Mouse (Mus musculus): ENCODE measurements around the gene E2f8. TPM values are rescaled to one million over a fixed set of nuclear protein-coding genes. Genes with fewer than 3 reads are reported as not detected.

E2f8 gene
- polyA plus RNA-seq, 1 experiment from 2014 or later = 18.6 TPM

DNA sequence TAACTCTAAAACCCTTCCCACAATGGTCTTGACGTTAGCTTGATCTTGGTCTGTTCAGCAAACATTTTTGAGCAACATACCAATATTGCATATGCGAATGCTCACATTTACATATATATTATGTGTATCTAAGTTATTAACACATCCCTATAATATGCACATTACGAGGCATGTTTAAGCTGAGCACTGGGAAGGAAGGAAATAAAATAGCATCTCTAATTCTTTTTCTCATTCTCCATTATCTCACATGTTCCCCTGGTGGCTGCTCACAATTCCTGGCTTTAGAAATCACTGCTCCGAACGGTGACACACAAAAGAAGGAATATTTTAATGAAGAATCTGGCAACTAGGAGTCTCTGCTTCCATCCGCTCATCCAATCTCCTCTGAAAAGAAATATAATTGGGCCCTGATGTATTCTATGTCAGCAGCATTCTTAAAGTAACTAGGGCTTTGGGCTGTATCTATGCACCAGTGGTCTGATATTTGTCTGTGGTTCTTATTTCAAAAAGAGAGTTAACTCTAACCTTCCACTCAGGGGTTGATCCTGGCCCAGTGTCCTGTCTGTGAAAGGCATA lies 29.8 kb downstream of the E2f8 start:
- Histone ChIP-seq H3K4me2 (no peak overlapping the region), H3K9me3 (no peaks in the 10 kb centered on the region), H3K9ac (no peak overlapping the region), H3K36me3 (no peaks in the 10 kb centered on the region), H3K27me3 (replicated peaks) (no peaks in the 10 kb centered on the region), H3K4me3 (no peak overlapping the region), H3K27ac (replicated peaks) (no peak overlapping the region), H3K4me1 (peaks cover 54% of the 10 kb centered on the region)
- WGBS = 76% methylated on average over 6 of the region's 6 CpGs
- no peak for ATAC-seq (ENCODE audit: extremely low read depth, insufficient number of reproducible peaks, low FRiP score, low TSS enrichment)

DNA sequence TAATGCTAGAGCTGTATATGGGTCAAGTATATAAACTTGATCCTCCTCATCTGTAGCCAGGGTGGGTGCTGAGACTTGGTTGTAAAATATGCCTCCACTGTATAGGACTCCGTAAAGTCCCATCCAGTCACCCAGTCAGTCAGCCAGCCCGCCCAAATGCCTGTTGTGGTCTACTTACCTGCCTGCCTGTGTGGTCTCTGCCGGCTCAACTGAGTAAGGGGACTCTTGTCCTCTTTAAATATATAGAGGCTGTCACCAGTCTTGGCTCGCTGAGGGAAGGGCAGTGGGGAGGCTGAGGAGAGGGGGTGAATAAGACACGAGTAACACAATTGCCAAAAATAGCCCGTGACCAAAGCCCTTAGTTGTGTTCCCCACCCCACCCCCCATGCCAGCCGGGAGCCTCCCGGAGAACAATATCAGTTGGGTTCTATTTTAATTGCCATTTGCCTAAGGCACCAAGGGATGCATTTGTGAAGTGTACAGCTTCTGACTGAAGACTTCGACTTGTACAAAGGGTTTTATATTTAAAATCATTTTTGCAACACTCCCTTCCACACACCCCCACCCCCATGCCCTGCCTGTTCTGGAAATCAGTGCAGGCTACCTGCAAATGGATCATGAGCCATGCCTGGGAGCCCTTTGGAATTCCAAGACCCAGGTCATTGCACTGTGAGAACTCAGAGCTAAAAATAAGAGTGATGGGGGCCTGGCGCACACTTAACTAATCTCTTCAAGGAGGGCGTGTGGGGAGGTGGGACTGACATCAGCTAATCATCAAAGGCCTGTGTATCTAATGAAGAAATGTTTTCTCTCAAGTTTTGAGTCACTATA lies 33.4 kb downstream of the E2f8 start, which contains the start of gene Csrp3:
Gene Csrp3, minus strand, starts transcription at position 214 of the 831 bp plus-strand sequence.
- 26% methylated on average over 11 of the region's 11 CpGs for WGBS
- Histone ChIP-seq H3K9me3 (no peaks in the 10 kb centered on the region), H3K36me3 (no peaks in the 10 kb centered on the region), H3K4me2 (peak within 1 kb of the TSS; percentile 75), H3K9ac (peak within 1 kb of the TSS; percentile 88), H3K4me3 (peak within 1 kb of the TSS; percentile 64), H3K27me3 (replicated peaks) (no peaks in the 10 kb centered on the region), H3K27ac (replicated peaks) (peak within 1 kb of the TSS; percentile 95), H3K4me1 (peaks cover 59% of the 10 kb centered on the region)
- peak; percentile 74; the same call in 1 of the 2 replicates for ATAC-seq (ENCODE audit: extremely low read depth, insufficient number of reproducible peaks, low FRiP score, low TSS enrichment)

DNA sequence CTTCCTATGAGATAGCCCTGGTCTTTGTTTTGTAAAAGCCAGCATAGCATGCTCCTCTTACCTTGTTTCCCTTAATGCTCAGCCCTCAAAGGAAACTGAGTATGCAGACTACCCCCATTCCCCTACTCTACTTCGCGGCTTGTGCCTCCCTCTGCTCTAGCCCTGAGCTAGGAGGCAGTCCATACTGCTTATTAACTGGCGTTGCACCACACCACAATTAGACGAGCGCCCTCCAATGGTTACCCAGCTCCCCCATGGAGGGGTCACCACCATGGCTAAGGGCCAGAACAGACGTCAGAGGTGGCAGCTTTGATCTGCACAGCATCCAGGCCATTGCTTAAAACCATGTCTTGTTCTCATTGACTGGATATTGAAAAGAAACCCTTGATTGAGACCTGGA lies 34.6 kb downstream of the E2f8 start:
- Histone ChIP-seq H3K4me2 (peak overlapping the region; percentile 75), H3K27ac (replicated peaks) (peak overlapping the region; percentile 95), H3K4me1 (peaks cover 61% of the 10 kb centered on the region), H3K4me3 (peak overlapping the region; percentile 64), H3K27me3 (replicated peaks) (no peaks in the 10 kb centered on the region), H3K9me3 (no peaks in the 10 kb centered on the region), H3K9ac (peak overlapping the region; percentile 88), H3K36me3 (0 out of 2 replicates have a peak, but pooled peaks cover 5% of the 10 kb centered on the region)
- no peak for ATAC-seq (ENCODE audit: extremely low read depth, insufficient number of reproducible peaks, low FRiP score, low TSS enrichment)
- 30% methylated on average over 6 of the region's 6 CpGs for WGBS

DNA sequence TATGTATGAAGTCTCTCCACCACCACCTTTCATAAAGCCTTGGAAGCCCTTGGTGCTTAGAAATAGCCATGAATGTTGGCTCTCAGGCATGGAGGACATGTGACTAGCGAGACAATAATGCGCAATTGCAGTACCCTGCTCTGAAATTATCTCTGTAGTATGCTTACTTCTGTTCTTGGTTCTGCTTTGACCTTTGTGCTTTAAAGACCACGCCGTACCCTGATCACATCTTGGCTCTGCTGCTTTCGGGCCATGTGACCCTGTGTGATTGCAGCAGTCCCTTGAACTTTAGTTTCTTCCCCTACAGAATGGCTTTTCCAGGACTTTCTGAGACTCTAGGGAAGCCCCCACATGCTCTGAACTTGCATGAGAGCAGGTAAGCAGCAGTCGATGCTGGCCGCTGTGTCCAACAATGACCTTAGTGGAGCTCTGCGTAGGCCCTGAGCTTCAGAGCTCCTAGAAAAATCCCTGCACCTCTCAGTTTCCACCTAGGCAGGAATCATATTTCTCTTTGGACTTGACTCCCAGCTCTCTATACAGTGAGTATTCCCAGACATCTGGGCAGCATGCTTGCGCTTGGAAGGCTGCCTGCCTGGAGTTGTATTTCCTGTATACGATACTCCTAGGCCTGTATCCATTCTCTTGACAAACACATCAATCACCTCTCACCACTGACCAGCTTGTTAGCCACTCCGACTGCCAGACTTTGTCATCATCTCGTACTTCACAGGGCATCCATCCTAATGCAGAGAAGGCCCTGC lies 36.0 kb downstream of the E2f8 start:
- H3K4me1 ChIP-seq = peaks cover 64% of the 10 kb centered on the region
- H3K27ac ChIP-seq (replicated peaks) = peak overlapping the region; percentile 95
- no peak for ATAC-seq (ENCODE audit: extremely low read depth, insufficient number of reproducible peaks, low FRiP score, low TSS enrichment)
- H3K27me3 ChIP-seq (replicated peaks) = no peaks in the 10 kb centered on the region
- peak overlapping the region; percentile 88 for H3K9ac ChIP-seq
- H3K9me3 ChIP-seq = no peaks in the 10 kb centered on the region
- peak overlapping the region; percentile 64 for H3K4me3 ChIP-seq
- H3K4me2 ChIP-seq = peak overlapping the region; percentile 75
- WGBS = 43% methylated on average over 12 of the region's 12 CpGs
- 0 out of 2 replicates have a peak, but pooled peaks cover 5% of the 10 kb centered on the region for H3K36me3 ChIP-seq

DNA sequence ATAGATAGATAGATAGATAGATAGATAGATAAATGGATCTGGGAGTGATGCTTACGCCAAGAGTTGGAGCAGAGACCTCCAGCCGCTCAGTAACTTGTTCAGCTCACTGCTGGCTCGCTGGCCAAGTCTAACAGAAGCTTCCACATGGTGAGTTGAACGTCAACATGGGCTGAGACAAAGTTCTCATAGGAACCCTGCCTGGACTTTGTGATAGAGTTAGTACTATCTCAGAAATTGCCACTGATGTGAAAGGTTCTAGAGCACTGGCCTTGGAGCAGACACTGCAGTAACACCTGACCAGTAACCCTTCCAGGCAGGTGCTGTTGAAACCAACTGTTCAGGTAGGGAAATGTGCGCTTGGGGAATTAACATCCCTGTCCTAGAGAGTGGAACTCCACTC lies 37.9 kb downstream of the E2f8 start:
- Histone ChIP-seq H3K9me3 (no peaks in the 10 kb centered on the region), H3K4me1 (peaks cover 77% of the 10 kb centered on the region), H3K4me2 (peak overlapping the region; percentile 75), H3K9ac (peak overlapping the region; percentile 88), H3K27me3 (replicated peaks) (no peaks in the 10 kb centered on the region), H3K27ac (replicated peaks) (peak overlapping the region; percentile 95), H3K4me3 (peak overlapping the region; percentile 64), H3K36me3 (peaks cover 22% of the 10 kb centered on the region)
- 70% methylated on average over 5 of the region's 5 CpGs for WGBS
- ATAC-seq (ENCODE audit: extremely low read depth, insufficient number of reproducible peaks, low FRiP score, low TSS enrichment) = no peak

DNA sequence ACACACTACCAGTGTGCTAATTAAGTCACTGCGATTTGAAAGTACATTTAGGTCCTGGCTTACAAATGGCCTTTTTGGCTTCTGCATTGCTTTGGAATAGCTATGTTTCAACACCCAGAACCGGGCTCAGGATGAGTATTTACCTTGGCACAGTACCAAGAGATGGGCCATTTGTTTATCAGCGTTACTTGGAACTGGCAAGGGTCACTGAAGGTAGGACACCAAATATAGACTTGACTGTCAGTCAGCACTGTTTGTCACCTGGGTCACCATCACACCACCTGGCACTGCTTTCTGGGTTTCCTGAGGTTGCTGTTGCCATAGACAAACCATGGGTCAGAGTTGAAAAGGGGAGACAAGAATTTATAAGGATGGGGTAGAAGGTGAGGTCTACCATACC lies 39.0 kb downstream of the E2f8 start:
- Histone ChIP-seq H3K27ac (replicated peaks) (peak overlapping the region; percentile 95), H3K9me3 (no peaks in the 10 kb centered on the region), H3K4me2 (peak overlapping the region; percentile 75), H3K4me1 (peaks cover 84% of the 10 kb centered on the region), H3K4me3 (0 out of 2 replicates have a peak overlapping the region, but pooled peaks have one; percentile 1), H3K27me3 (replicated peaks) (no peaks in the 10 kb centered on the region), H3K36me3 (peaks cover 32% of the 10 kb centered on the region), H3K9ac (peak overlapping the region; percentile 88)
- no peak for ATAC-seq (ENCODE audit: extremely low read depth, insufficient number of reproducible peaks, low FRiP score, low TSS enrichment)
- WGBS = 19% methylated on average over 3 of the region's 3 CpGs

DNA sequence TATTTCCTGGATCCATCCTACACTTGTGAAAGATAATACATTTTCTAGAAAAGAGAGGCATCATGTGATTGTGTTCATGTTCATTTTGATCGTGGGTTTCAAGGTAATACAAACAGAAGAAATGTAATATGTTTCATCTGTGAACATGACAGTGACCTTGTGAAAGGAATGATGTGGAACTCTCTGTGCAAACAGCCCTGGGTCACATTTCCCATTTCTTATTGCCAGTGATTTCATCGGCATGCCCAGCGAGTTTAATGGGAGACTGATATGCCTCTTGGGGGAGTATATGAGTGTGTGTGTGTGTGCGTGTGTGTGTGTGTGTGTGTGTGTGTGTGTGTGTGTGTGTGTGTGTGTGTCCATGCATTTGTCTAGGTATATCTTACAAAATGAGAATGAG lies 39.9 kb downstream of the E2f8 start:
- peaks cover 39% of the 10 kb centered on the region for H3K36me3 ChIP-seq
- H3K4me2 ChIP-seq = peak overlapping the region; percentile 75
- H3K4me1 ChIP-seq = peaks cover 92% of the 10 kb centered on the region
- peak overlapping the region; percentile 95 for H3K27ac ChIP-seq (replicated peaks)
- 57% methylated on average over 4 of the region's 4 CpGs for WGBS
- H3K9me3 ChIP-seq = no peaks in the 10 kb centered on the region
- ATAC-seq (ENCODE audit: extremely low read depth, insufficient number of reproducible peaks, low FRiP score, low TSS enrichment) = no peak
- H3K9ac ChIP-seq = 0 out of 2 replicates have a peak overlapping the region, but pooled peaks have one; percentile 88
- no peaks in the 10 kb centered on the region for H3K27me3 ChIP-seq (replicated peaks)
- H3K4me3 ChIP-seq = no peak overlapping the region

DNA sequence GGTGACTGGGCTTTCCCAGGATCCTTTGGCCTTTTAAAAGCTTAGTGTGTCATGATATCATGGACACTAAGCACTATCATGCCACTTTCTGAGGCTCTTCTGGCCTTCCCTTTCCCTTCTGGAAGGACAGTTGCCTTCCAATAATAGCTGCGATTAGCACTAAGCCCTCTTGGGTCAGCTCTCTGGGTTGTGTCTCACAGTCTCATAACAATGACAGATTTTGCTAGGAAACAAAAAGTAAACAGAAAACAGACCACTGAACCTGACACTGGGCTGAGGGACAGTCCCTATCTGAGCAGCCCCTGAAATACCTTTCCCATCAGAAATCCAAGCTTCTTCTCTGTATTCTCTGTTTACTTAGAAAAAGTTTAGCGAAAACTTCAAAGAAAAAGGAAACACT lies 40.9 kb downstream of the E2f8 start:
- ATAC-seq (ENCODE audit: extremely low read depth, insufficient number of reproducible peaks, low FRiP score, low TSS enrichment) = no peak; the same call in 1 of the 2 replicates
- WGBS = 40% methylated on average over 2 of the region's 2 CpGs

DNA sequence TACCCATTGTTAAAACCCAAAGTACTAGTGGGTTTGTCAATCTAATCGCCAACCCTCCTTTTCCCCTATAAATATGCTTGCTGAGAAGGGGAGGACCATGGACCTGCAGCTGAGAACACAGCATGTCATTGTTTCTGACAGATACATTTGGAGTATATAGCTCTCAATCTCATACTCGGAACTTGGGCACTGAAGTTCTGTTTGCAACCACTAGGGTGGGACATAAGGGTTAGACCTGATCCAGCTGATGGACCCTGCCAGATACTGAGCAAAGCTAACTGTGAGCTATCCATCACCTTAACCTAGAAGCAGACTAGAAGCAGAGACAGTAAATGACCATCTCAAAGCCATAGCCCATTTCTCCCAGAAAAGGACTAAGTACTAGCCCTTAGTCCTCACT lies 43.0 kb downstream of the E2f8 start:
- Histone ChIP-seq H3K9me3 (no peaks in the 10 kb centered on the region), H3K4me1 (peaks cover 96% of the 10 kb centered on the region), H3K9ac (0 out of 2 replicates have a peak overlapping the region, but pooled peaks have one; percentile 68), H3K4me2 (no peak overlapping the region), H3K27ac (replicated peaks) (peak overlapping the region; percentile 95), H3K27me3 (replicated peaks) (no peaks in the 10 kb centered on the region), H3K4me3 (no peak overlapping the region), H3K36me3 (peaks cover 71% of the 10 kb centered on the region)
- 46% methylated on average over 2 of the region's 2 CpGs for WGBS
- ATAC-seq (ENCODE audit: extremely low read depth, insufficient number of reproducible peaks, low FRiP score, low TSS enrichment) = no peak

More for the DNA sequence above, 40.9 kb downstream of the E2f8 start:
- Histone ChIP-seq H3K36me3 (peaks cover 49% of the 10 kb centered on the region), H3K4me3 (peak overlapping the region; percentile 3; the same call in 1 of the 2 replicates), H3K9ac (peak overlapping the region; percentile 68), H3K27me3 (replicated peaks) (no peaks in the 10 kb centered on the region), H3K4me2 (peak overlapping the region; percentile 75), H3K27ac (replicated peaks) (peak overlapping the region; percentile 95), H3K4me1 (peaks cover 96% of the 10 kb centered on the region), H3K9me3 (no peaks in the 10 kb centered on the region)

DNA sequence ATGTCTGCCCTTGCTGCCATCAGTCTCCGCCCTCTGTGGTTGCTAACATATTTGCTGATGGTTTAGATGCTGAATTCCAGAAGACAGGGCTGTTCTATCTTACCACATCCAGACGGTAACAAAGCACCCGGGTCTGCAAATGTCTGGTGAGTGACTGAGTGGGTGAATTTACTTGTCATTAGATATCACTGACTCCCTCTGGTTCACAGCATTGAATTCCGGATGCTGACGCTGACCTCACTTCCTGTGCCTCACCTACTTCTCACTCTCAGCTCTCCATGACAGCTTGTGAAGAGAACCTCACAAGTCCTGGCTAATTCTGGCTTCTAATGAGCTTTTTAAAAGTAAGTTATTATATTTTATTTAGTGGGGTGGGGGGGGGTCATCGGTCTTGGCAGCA lies 44.4 kb downstream of the E2f8 start:
- peak overlapping the region; percentile 16 for H3K27ac ChIP-seq (replicated peaks)
- ATAC-seq (ENCODE audit: extremely low read depth, insufficient number of reproducible peaks, low FRiP score, low TSS enrichment) = no peak
- no peak overlapping the region for H3K4me3 ChIP-seq
- H3K4me2 ChIP-seq = no peak overlapping the region
- peaks cover 80% of the 10 kb centered on the region for H3K36me3 ChIP-seq
- no peaks in the 10 kb centered on the region for H3K9me3 ChIP-seq
- H3K27me3 ChIP-seq (replicated peaks) = no peaks in the 10 kb centered on the region
- H3K4me1 ChIP-seq = peaks cover 96% of the 10 kb centered on the region
- no peak overlapping the region for H3K9ac ChIP-seq
- 39% methylated on average over 6 of the region's 6 CpGs for WGBS
